Mouse (Mus musculus): ENCODE data around the gene Grap. TPM values are rescaled to one million over a fixed set of nuclear protein-coding genes. Genes with fewer than 3 reads are reported as not detected.
A peak's percentile ranks its signal among the peaks of the same experiment; 100 is the strongest.
"Not testable (repeated sequence)": the region's sequence is repeated elsewhere in the genome, so short reads cannot be mapped to it uniquely, and the experiment has no call there.

Grap gene
- total RNA-seq, 2 experiments from 2014 or later: 5.1 to 6.7 TPM

DNA sequence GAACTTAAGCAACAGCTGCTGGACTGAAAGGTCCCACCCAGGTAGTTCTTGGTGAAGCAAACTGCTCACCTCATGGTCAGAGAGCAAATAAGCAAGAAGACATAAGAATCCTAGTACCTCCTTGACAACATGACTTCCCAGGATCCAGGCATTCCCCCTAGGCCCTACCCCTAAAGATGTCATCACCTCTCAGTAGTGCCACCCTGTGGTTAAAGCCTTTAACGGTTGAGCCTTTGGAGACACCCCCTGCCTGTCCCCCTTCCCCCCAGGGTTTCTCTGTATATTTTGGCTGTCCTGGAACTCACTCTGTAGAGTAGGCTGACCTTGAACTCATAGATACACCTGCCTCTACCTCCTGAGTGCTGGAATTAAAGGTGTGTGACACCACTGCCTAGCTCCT is 15.7 kb upstream of the Grap start:
- intact Hi-C loops (cut with DNase I): no loop called here
- DNase-seq (ENCODE audit: low spot score in 2 of 2): no peak

DNA sequence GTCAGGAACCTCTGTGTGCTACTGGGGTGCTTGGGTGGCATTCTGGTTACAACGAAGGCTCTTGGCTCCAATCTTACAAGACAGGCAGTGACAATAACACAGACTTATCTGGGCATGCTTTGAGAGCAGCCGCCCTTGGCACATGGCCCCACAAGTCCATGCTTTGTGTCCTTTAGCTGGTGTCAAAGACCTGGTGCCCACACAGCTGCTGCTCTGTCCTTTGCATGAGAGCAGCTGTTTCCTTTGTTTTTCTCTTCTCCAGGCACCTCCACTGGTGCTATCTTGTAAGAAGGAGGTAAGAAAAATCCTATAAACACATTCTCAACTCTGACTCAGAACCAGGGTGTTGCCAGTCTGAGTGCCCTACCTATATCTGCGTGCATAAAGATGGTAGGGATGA is 15.2 kb upstream of the Grap start:
- no peak for DNase-seq (ENCODE audit: low spot score in 2 of 2)
- intact Hi-C loops (cut with DNase I): no loop called here

DNA sequence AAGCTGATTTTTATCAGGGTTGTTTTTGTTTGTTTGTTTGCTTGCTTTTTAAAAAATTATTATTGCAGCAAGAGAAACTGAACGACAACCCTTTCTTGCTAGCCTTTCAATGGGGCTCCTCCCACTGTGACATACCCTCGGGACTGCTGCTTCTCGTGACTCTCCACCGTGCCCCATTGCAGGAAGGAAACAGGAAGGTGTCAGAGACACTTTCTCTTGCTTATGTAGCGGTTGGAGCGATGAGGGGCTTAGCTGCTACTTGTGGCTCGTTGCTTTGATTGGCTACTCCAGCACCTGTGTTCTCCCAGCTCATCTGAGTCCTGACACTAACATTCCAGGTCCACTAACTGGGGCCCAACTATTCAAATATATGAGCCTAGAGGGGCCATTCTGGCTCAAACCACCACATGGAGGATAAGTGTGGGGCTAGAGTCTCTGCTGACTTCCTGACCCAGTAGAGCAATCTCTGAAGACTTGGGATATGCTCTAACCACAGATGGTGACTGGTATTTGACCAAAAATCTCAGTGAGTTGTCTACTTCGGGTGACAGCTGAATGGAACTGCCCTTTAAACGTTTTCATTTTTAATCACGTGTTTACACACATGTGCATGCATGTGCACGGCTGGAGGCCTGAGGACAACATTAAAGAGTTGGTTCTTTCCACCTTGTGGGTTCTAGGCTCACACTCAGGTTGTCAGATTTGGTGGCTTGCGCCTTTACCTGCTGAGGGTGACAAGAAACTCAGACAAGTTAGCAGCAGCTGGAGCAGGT is 14.1 kb upstream of the Grap start:
- intact Hi-C loops (cut with DNase I): no loop called here
- DNase-seq (ENCODE audit: low spot score in 2 of 2): no peak

DNA sequence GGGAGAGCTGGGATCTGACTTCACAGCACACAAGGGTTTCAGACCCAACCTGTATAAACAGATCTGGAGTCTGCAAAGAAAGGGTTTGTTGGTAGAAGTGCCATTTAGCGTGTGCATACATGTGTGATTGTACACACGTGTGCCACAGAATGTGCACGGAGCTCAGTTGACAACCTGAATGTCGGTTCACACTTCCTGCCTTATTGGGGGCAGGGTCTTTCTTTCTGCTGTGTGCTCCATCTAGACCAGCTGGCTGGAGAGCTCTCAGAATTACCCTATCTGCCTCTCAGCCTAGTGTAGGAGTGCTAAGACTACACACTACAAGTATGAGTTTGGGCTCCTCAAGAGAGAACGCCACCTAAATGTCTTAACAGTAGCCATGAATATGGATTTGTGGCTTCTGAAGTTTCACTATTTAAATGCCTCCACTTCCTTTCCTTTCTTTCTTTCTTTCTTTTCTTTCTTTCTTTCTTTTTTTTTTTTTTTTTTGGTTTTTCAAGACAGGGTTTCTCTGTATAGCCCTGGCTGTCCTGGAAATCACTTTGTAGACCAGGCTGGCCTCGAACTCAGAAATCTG is 13.4 kb upstream of the Grap start:
- no peak for DNase-seq (ENCODE audit: low spot score in 2 of 2)
- intact Hi-C loops (cut with DNase I): no loop called here

DNA sequence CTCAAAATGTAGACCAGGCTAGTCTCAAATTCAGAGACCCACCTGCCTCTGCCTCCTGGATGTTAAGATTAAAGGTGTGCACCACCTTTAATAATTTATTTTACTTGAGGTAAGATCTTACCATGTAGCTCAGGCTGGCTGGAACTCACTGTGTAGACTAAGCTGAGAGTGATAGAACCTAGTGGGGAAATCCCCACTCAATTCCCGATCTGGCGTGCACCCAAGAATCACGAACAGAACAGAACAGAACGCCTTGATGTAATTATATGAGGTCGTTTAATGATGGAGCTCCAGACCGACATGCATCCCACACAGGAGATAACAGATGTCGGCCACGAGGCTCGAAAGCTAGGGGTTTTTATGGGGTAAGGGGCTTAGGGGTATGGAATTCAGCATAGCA is 12.5 kb upstream of the Grap start:
- intact Hi-C loops (cut with DNase I); DNase-seq (ENCODE audit: low spot score in 2 of 2): not testable (repeated sequence)

DNA sequence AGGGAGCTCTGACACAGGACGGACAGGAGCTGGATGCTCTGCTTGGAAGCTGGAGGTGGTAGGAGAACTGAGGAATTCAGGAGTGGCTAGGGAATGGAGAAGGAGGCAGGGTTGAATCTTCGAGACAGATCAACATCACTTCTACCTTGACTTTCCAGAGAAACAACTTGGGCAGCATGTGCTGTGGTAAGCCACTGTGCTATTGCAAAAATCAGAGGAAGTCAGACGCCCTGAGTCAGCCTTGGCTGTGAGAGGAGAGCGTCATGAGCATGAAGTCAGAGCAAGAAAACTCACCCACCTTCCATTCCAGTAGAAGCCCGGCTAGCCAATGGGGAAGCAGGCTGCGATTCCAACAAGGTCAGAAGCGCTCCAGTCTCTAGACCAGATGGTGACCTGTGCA is 11.0 kb upstream of the Grap start:
- intact Hi-C loops (cut with DNase I): no loop called here
- no peak for DNase-seq (ENCODE audit: low spot score in 2 of 2)

DNA sequence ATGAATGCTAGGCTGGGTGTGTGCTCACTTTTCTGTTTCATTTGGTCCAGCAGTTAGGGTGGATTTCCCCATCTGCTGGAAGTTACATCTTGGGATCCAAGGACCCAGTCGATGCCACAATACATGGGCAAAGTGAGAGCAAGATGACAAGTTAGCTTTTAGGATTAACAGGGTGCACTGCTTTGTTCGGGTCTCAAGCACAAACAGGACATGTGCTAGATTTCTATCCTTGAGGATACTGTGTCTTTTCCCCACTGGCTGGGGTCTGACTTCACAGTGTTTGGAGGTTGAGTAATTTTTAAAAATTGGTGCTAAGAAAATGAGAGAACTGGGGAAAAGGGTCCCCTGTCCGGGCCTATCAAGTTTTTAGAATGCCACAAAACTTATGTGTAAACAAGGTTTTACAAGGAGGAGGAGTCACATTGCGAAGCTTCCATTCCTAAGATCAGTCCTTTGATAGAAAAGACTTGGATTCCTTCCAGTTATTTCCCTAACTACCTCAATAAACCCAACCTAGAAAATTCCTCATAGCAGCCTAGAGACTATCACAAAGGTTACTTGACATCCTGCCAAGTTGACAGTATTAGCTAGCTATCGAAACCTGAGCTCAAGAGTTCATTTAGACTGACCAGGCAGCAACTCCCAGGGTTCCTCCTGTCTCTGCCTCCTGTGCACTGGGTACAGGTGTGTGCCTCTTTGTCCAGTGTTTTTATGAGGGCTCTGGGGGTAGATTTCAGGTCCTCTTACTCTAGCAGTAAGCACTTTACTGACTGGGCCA is 9.7 kb upstream of the Grap start:
- intact Hi-C loops (cut with DNase I): no loop called here
- no peak for DNase-seq (ENCODE audit: low spot score in 2 of 2)

DNA sequence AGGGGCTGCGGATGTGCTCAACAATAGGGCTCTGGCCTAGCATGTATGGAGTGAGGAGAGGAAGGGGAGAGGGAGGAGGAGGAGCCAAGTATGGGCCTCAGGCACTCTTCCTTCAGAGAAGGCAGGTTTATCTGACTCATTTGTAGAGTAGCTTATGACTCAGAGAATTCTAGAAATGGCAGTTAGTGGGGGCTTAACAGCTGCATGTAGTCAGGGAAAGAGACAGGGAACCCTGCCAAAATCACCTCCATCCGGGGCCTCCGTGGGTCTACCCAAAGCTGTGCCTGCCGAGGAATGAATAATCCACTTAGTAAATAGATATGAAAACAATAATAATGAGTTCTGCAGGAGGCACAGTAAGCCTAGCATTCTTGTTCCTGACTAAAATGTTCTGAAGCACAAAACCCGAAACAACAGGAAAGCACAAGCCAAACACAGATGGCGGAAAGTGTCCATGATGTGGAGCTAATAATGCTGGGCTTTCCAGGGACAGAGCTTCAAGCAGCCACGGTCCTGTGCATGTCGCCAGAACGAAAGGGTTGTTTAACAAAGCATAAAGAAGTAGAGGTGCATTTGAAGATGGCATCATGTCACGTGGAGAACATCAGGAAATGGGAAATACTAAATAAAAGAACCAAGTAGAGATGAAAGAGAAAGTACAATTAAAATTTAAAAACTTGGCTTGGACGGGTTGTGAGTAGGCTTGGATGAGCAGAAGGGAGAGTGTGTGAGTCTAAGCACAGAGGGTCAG is 8.3 kb upstream of the Grap start:
- peak; percentile 56 to 88 for DNase-seq (ENCODE audit: low spot score in 2 of 2)
- intact Hi-C loops (cut with DNase I): no loop called here

DNA sequence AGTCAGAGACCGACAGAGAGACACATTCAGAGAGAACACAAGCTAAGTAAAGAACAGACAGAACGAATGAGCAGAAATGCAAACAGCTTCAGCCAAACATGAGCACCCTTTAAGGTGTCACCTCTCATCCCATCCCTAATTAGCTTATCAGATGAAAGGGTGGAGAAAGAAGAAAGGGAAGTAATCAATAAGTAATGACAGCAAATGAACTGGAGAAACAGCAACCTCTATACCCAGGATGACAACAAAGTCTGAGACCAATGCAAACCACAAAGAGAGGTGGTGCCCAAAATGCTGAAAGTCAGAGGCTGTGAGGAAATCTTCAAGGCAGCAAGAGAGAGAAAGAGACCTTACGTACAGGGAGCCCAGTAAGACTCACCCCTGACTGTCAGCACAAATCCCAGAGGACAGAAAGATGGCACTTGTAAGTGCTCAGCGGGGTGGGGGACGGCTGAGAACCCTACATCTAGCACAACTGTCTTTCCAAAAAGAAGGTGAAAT is 7.7 kb upstream of the Grap start:
- no peak for DNase-seq (ENCODE audit: low spot score in 2 of 2)

DNA sequence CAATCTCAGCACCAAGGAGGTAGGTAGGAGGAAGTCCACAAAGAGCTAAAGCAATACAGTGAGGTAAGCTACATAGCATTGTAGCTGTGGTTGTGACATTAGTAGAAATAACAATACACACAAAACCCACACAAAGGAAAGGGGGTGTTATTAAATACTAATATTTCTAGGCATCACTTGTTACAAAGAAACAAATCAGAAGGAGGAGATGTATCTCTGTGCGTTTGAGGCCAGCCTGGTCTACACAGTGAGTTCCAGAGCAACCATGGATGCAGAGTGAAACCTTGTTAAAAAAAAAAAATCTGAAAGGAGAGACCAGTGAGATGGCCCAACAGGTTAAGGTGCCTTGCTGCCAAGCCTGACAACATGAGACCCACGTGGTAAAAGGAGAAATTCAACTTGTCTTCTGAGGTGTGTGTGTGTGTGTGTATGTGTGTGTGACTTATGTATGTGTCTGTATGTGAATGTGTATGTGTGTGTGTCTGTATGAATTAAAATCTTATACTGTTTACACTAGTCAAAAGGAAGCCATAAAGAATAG is 6.5 kb upstream of the Grap start:
- DNase-seq (ENCODE audit: low spot score in 2 of 2): no peak
- intact Hi-C loops (cut with DNase I): no loop called here

More for the DNA sequence above, 7.7 kb upstream of the Grap start:
- intact Hi-C loops (cut with DNase I): no loop called here

DNA sequence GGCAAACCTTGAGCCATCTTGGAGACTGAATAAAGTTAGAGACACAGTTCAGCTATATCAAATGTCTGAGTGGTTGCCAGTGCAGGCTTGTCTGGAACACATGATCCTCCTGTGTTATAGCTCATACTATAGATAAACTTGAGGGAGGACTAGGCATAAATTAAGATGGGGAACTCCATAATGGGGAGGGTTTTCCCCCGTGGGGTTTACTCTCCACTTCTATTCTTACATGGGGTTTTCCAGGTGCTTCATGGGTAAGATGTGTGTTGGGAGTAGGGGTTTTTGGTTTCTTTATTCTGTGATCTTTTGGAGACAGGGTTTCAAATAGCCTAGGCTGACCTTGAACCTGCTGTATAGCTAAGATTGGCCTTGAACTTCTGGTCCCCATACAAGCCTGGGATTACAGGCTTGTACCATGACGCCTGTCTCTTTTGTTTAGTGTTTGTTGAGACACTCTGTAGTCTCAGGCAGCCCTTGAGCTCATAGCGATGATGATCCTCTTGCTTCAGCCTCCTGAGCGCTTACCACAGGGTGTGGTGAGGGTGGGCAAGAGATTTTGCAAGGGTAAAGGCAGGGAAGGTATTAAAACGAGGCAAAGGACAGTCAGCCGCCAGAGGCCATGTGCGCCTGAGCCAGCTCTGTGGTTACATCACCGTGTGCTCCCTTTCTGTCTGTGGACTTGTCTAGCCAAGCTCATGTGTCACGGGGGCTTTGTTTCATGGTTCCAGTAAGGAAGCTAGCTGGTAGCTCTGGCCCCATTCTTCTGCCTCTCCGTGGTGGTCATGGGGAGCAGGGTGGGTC is 5.8 kb upstream of the Grap start:
- DNase-seq (ENCODE audit: low spot score in 2 of 2): no peak
- intact Hi-C loops (cut with DNase I): no loop called here

DNA sequence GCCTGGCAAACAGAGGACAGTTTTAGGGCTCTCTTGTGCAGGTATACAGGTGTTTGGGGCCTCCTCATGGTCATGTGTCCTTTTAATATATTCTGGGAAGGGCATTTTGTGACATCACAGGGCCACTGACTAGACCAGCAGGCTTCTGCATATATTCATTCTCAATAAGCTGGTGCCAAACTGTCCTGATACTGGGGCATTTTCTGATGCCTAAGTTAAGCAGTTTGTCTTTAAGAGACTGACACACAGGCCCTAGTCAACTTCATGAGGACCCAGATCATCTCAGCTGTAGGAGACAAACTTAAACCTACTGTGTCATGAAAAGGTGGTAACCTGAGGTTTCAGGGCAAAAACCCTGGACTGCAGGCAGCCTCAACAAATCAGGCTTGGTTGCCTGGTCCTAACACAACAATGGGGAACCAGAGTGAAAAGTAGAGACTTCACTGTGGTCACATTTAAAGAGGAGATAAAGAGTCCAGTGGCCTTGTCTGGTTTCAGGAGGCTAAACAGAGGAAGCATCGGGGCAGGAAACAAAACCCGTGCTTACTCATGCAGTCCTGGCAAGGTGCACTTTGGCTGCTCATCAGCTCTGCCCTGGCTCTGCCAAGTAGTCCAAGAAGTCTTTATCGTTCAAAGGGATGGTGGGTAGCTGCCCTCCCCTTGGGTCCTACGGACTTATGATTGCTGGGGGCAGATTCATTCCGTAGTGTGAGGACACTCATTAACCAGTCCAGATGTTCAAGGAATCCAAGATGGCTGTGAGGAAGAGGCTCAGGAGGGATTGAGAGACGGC is 4.9 kb upstream of the Grap start:
- peak in 1 of 2 experiments; percentile 13 for DNase-seq (ENCODE audit: low spot score in 2 of 2)
- intact Hi-C loops (cut with DNase I): no loop called here

DNA sequence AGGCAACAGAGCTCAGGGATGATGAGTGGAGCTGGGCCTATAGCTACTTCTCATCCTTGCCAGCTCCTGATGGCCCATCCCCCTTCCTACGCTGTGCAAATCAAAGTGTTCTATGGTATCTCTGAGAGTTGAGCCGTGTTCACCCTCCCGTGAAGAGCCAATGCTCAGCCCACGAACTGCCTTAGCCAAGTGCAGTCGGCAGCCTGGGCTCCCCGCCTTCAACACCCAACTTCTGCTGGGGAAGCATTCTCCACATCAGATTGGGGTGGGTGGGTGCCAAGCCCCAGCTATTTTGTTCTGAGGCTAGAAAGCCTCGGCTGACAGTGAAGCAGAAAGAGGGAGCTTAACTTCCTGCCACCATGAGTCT is 4.3 kb upstream of the Grap start:
- intact Hi-C loops (cut with DNase I): no loop called here
- peak; percentile 49 to 90 for DNase-seq (ENCODE audit: low spot score in 2 of 2)

DNA sequence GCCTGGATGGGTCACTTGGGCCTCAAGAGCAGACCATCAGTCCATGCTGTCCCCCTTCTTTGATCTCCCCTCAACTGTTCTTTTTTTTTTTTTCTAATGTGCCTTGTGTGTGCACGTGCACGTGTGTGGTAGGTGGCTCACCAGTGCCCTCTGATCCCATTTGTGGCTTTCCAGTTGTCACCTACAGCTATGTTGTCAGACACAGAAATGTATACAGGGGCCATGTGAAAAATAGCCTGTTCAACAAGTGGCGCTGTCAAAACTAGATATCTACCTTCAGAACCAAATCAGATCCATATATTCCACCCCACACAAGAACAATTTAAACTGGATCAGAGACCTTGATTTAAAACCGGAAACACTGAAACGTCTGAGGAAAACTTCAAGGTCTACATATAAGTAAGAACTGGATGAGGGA is 3.9 kb upstream of the Grap start:
- intact Hi-C loops (cut with DNase I): no loop called here
- DNase-seq (ENCODE audit: low spot score in 2 of 2): no peak

DNA sequence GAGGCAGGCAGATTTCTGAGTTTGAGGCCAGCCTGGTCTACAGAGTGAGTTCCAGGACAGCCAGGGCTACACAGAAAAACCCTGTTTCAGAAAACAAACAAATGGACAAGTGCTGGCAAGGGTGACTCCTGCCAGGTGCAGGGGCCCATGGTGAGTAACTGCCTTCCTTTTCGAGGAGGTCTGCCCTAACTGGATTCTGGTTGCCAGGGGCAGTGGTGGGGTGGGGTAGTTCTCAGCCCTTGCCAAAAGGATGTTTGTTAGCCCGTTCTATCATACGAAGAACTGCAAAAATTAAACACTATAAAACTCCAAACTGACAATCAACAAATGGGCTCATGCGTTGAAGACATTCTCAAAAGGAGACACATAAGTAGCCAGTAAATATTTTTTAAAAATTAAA is 3.4 kb upstream of the Grap start:
- intact Hi-C loops (cut with DNase I): no loop called here
- DNase-seq (ENCODE audit: low spot score in 2 of 2): no peak

DNA sequence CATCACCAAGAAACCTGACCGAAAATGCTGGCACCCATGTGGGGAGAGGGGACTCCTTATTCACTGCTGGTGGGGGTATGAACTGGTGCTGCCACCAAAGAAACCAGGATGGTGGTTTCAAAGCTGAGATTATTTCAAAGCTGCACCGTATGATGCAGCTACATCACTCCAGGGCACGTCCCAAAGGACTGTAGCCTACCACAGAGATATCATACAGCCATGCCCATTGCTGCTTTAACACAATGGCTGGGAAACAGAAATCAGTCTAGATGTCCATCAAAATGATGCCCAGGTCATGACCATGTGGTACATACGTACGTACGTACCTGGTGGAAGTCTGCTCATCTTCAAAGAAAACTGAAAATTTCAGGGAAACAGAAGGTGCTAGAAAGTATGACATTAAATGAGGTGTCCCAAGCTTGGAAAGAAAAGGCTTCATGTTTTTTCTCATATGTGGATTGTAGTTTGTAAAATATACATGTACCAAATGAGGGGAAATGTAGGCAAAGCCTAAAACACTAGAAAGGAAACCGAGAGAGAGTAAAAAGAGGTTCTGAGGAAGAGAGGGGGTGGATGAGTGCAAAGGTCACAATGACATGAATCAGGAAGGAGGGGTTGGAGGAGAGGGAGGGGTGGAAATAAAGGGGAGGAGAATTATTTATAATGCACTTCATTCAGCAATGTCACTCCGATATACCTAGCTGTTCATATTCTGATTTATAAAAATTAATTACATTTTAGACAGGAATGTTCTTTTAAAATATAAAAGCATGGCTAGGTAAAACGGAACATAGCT is 2.4 kb upstream of the Grap start:
- intact Hi-C loops (cut with DNase I): no loop called here
- no peak for DNase-seq (ENCODE audit: low spot score in 2 of 2)

DNA sequence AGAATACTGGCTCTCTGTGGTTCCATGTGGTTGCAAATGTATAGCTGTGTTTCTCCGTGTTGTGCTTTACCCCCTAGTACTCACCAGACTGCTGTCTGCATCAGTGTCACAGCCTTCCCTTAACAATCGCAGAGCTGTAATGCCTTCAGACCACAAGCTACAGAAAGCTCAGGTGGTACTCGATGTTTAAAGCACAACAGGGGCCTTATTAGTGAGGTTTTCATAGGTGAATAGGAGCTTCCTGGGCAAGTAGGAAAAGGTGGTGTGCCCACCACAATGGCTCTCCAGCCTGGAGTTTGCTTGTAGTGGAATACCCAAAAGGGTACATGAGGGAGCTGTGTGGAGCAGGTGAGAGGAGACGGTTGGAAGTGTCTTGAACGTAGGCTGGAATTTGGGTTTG is 849 bp upstream of the Grap start:
- intact Hi-C loops (cut with DNase I): no loop called here

DNA sequence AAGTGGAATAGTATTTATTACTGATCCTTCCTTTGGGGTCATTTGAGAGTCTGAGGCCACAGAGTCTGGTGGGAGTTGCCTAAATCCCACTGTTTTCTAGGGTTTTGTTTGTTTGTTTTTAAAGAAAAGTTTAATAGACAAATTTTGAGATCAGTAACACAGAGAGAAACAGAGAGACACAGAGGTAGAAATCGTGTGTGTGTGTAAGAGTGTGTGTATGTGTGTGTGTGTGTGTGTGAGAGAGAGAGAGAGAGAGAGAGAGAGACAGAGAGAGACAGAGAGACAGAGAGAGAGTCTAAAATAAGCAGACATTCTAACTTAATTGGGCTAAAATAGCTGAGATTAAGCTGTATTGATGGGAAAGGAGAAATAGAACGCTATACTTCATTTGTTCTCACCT is 503 bp downstream of the Grap start:
- DNase-seq (ENCODE audit: low spot score in 2 of 2): no peak
- intact Hi-C loops (cut with DNase I): no loop called here

More for the DNA sequence above, 849 bp upstream of the Grap start:
- DNase-seq (ENCODE audit: low spot score in 2 of 2): no peak
